In genomic region chr2:169750574-169751491, GRCm38 (mm10) we compare ENCODE assay signal across 9 mouse cellular contexts.
DNase-seq lines count a peak whose midpoint lies in the region; ATAC-seq lines count a peak whose summit lies in the region.
"Had no signal": no experiment of that assay in that cellular context is flagged by ENCODE, and none has a peak within 500 bp of the region (broad histone marks: within the 10 kb centered on the region; RNA-seq: fewer than 3 reads in every experiment).

No protein-coding gene starts in this region.

- 19% methylated on average over 15 of the region's 15 CpGs for WGBS in embryonic facial prominence, embryonic 14.5 days
- WGBS in large intestine, adult 2 months: 30% methylated on average over 15 of the region's 15 CpGs

- no peak overlapping the region for H3K4me3 ChIP-seq in embryonic facial prominence, embryonic 14.5 days (ENCODE audit: low read depth, low read length)

- H3K9me3 ChIP-seq in embryonic facial prominence, embryonic 14.5 days (ENCODE audit: control insufficient read depth, low read length): no peaks in the 10 kb centered on the region

- H3K36me3 ChIP-seq in embryonic facial prominence, embryonic 14.5 days (ENCODE audit: control insufficient read depth, insufficient read depth, low read length): no peaks in the 10 kb centered on the region

- intact Hi-C loops in heart, postnatal 10 days (cut with DNase I): loop anchor here (10.0 kb wide), 1 partner anchor 116 kb away; the partner anchor contains the start of gene Tshz2

- peak; percentile 61 for ATAC-seq in embryonic facial prominence, embryonic 14.5 days (ENCODE audit: low read depth)
- no peak for ATAC-seq in erythroid progenitor cell, adult 5-6 weeks (replicated peaks; ENCODE audit: low FRiP score, poor library complexity, severe bottlenecking)

- no peak overlapping the region for H3K9ac ChIP-seq in embryonic facial prominence, embryonic 14.5 days (ENCODE audit: low read depth, low read length)

- peak overlapping the region; percentile 65 for H3K27ac ChIP-seq in embryonic facial prominence, embryonic 14.5 days (replicated peaks; ENCODE audit: low read depth, low read length)
- H3K27ac ChIP-seq: macrophage had no signal

- 0 out of 2 replicates have a peak overlapping the region, but pooled peaks have one; percentile 10 for H3K4me2 ChIP-seq in embryonic facial prominence, embryonic 14.5 days (ENCODE audit: low read depth, low read length)

- peaks cover 23% of the 10 kb centered on the region for H3K4me1 ChIP-seq in embryonic facial prominence, embryonic 14.5 days (ENCODE audit: control insufficient read depth, insufficient read depth, low read length)

- H3K27me3 ChIP-seq in embryonic facial prominence, embryonic 14.5 days (replicated peaks; ENCODE audit: control insufficient read depth, insufficient read depth, low read length): no peaks in the 10 kb centered on the region

- DNase-seq in adrenal gland, postnatal 25 days: peak; percentile 24
- peak; percentile 84 for DNase-seq in embryonic facial prominence, embryonic 14.5 days (ENCODE audit: low spot score)
- peak; percentile 45 to 51 for DNase-seq in heart, postnatal 10 days
- DNase-seq in large intestine, adult 2 months (ENCODE audit: low read depth, low spot score): peak; percentile 57
- DNase-seq in retina, embryonic 14.5 days (ENCODE audit: low spot score): peak; percentile 10
- no peak for DNase-seq in layer of hippocampus, adult 18-20 months (ENCODE audit: low spot score in 2 of 2)
- DNase-seq in layer of hippocampus, adult 9-11 months: no peak

Comparison
In these comparisons a context has a peak if more than half of its experiments do, and no peak if none do; other contexts are left out.
1. DNase-seq: peak in adrenal gland, postnatal 25 days (single experiment), embryonic facial prominence, embryonic 14.5 days (single experiment), heart, postnatal 10 days (2 of 2), large intestine, adult 2 months (single experiment) and retina, embryonic 14.5 days (single experiment); none in layer of hippocampus, adult 18-20 months (0 of 2) and layer of hippocampus, adult 9-11 months (single experiment).